Mouse (Mus musculus) bone marrow, adult 2 months (tissue): ENCODE data around the gene Ctdsp2.

ENCODE experiments used
- CTCF ChIP-seq: fragments of 200-500 bp; IDR thresholded peaks from 2 replicates; pipeline ENCODE4 v1.5.1; 2011; ENCODE audit warnings: low read length, control low read depth; ENCODE audit not compliant: control insufficient read depth, insufficient read depth
- POLR2A ChIP-seq: fragments of 200-500 bp; IDR thresholded peaks from 2 replicates; pipeline ENCODE4 v1.6.1; 2011; ENCODE audit warnings: low read depth, mild to moderate bottlenecking, control low read depth, low read length, borderline replicate concordance; ENCODE audit not compliant: control insufficient read depth

GRCm38 (mm10) chr10:126935556-126936381, 42.7 kb upstream of the Ctdsp2 start:
- TF ChIP-seq CTCF (no peak), POLR2A (no peak)
